Mouse (Mus musculus) adrenal gland, adult (tissue): ENCODE data around the gene Znrf4.
"Not testable (repeated sequence)": the region's sequence is repeated elsewhere in the genome, so short reads cannot be mapped to it uniquely, and the experiment has no call there.

Experiments
- DNase-seq, 2 experiments: peaks; one replicate each; pipeline ENCODE4 v3.0.0; 2022 to 2023; ENCODE audit warnings: low spot score in 1 of 2; ENCODE audit not compliant: inconsistent age in 2 of 2

Znrf4 gene

GRCm38 (mm10) chr17:56536874-56537273, 24.6 kb upstream of the Znrf4 start:
- no peak for DNase-seq

DNA sequence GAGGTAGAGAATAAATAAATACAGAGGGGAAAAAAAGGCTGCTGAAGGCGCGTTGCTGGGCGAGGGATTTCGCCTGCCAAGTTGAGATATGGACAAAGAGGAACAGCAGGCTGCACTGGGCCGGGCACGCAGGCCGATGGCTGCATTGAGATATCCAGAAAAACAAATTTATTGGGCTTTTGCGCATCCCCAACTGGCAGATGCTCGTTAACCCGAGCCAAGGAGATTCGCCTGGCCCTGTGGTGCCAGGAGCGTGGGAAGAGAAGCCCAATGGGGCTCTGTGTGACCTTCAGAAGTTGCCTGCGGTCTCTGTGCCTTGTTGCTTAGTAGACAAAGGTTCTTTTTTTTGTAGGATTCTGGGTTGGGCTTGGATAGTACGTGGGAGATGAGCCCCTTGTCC, 24.0 kb upstream of the Znrf4 start:
- no peak for DNase-seq

DNA sequence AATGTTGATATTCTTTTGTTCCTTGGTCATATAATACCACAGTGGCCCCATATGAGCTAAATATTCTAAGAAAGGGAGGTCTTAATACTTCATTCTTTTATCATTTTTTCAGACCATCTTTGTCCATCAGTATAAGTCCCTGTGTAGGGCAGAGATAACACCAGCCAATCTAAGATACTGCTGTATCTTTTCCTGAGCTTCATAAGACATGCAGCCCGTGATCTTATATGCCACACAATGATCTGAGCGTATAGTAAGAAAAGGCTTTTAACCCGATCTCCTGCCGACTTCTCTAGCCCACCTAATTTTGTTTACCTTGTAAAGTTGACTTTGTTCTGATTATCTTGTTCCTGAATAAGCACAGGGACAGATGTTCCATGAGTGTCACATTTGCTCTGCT, 12.7 kb upstream of the Znrf4 start:
- DNase-seq, result no peak

- no peak for DNase-seq
These were observed 10.5 kb upstream of the Znrf4 start for GRCm38 (mm10) chr17:56522744-56523143.

GRCm38 (mm10) chr17:56515690-56516410, 3.6 kb upstream of the Znrf4 start:
- peak in 1 of 2 experiments; percentile 35 for DNase-seq

GRCm38 (mm10) chr17:56514916-56515315, 2.7 kb upstream of the Znrf4 start:
- DNase-seq, result no peak

- no peak for DNase-seq
These were observed 2.1 kb upstream of the Znrf4 start for GRCm38 (mm10) chr17:56514330-56514729.

DNA sequence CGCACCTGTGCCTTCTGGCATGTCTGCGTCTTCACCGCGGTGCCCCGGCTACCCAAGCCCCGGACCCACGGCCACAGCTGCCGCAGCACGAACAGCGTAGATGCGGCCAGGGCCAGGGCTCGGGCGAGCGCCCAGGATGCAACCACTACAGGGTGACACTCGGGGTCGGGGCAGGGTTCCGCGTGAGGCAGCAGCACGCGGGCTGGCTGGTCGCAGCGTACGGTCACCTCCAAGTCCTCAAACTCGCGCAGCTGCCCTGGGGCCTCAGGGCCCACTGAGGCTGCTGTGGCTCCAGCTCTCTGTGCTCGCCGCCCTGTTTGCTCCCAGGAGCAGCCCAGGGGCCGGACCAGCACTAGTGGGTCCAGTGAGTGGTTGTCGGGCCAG, 532 bp downstream of the Znrf4 start:
- DNase-seq, result no peak

DNA sequence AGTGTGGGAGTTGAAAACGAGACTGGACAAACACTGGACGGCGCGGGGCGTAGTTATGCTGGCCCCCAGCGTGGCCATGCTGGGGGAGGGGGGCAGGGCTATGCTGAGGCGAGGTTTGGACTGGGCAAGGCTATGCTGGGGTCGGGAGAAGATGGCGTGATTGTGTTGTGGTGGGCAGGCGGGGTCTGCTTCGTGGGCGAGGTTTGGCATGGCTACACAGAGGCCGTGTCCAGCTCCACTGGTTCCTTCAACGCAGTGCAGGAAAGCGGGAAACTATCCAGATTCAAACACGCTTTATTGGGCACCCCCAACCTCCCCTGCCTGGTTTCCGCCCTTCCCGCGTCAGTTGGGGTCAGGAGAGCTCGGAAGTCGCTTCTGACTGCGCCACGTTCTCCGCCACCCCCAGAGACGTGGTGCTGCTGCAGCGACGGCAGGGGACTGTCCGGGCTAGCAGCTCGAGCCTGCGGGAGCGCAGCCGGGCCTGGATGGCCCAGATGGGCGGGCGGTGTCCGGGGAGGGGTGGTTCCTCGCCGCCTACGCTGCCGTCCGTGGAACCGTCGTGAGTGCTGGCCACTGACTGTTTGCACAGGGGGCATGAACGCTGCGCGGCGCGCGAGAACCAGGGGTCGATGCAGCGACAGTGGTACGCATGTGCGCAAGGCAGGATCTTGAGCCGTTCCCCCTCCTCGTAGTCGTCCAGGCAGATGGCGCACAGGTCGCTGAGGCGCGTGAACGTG, 1.1 kb downstream of the Znrf4 start:
- no peak for DNase-seq

- DNase-seq, result peak in 1 of 2 experiments; percentile 70
These were observed 1.7 kb downstream of the Znrf4 start for GRCm38 (mm10) chr17:56510473-56510969.

- DNase-seq, result no peak
These were observed 2.3 kb downstream of the Znrf4 start for GRCm38 (mm10) chr17:56509707-56510472.

- DNase-seq, result peak in 1 of 2 experiments; percentile 4
These were observed 3.1 kb downstream of the Znrf4 start for GRCm38 (mm10) chr17:56509021-56509640.

GRCm38 (mm10) chr17:56507161-56508068, 4.8 kb downstream of the Znrf4 start:
- DNase-seq, result peak; percentile 97 to 98

- no peak for DNase-seq
These were observed 5.7 kb downstream of the Znrf4 start for GRCm38 (mm10) chr17:56506417-56507065.

DNA sequence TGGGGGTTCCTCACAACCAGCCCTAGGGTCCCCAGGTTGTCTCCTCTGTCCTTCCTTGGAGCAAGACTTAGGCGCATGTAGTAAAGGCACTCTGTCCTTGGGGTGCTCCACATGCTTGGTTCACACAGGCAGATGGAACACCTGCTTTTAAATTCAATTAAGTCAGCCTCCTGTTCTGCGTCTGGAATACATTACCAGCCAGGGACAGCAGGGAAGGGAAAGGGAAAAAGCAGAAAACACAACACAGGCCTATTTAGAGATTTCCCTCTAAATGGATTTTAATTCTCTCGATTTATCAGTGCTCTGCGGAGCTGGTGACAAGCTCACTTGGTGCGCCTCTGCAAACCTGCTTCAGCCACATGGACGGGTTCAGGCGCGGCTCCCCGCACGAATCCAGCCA, 6.8 kb downstream of the Znrf4 start:
- DNase-seq, result peak in 1 of 2 experiments; percentile 49

GRCm38 (mm10) chr17:56502526-56502925, 9.7 kb downstream of the Znrf4 start:
- DNase-seq, result peak in 1 of 2 experiments; percentile 67

DNA sequence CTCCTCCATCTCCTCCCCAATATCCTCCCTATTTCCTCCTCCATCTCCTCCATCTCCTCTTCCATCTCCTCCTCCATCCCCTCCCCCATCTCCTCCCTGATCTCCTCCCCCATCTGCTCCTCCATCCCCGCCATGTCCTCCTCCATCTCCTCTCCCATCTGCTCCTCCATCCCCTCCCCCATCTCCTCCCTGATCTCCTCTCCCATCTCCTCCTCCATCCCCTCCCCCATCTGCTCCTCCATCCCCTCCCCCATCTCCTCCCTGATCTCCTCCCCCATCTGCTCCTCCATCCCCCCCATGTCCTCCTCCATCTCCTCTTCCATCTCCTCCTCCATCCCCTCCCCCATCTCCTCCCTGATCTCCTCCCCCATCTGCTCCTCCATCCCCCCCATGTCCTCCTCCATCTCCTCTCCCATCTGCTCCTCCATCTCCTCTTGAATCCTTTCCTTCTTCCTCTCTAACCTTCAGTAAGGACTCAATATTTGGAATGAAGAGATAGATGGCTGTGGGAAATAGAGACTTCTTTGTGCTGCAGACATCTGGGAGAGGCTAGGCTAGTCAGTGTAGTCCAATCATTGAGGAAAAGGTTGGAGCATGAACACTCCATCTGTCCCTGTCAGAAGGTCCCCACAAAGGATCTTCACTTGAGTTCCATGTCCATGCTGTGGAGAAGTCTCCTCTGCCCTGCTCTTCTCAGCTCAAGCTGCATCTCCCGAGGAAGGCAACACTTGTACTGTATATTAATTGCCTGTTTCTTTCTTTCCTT, 10.4 kb downstream of the Znrf4 start:
- DNase-seq, result not testable (repeated sequence)

GRCm38 (mm10) chr17:56499229-56499628, 13.0 kb downstream of the Znrf4 start:
- DNase-seq, result no peak

- no peak for DNase-seq
These were observed 17.8 kb downstream of the Znrf4 start for GRCm38 (mm10) chr17:56494480-56494879.
